Mouse (Mus musculus) E14TG2a.4 (cell line): ENCODE results near the gene Mast4.

Experiments
- CTCF ChIP-seq: conservative IDR thresholded peaks from 2 replicates; pipeline ENCODE4 v1.5.1; 2014; ENCODE audit warnings: low read length
- NANOG ChIP-seq: IDR thresholded peaks from 2 replicates; pipeline ENCODE4 v1.6.1; 2014; ENCODE audit warnings: borderline replicate concordance, low read length, mixed read lengths
- POU5F1 ChIP-seq: IDR thresholded peaks from 2 replicates; pipeline ENCODE4 v1.6.1; 2014; ENCODE audit warnings: low read length, borderline replicate concordance

DNA sequence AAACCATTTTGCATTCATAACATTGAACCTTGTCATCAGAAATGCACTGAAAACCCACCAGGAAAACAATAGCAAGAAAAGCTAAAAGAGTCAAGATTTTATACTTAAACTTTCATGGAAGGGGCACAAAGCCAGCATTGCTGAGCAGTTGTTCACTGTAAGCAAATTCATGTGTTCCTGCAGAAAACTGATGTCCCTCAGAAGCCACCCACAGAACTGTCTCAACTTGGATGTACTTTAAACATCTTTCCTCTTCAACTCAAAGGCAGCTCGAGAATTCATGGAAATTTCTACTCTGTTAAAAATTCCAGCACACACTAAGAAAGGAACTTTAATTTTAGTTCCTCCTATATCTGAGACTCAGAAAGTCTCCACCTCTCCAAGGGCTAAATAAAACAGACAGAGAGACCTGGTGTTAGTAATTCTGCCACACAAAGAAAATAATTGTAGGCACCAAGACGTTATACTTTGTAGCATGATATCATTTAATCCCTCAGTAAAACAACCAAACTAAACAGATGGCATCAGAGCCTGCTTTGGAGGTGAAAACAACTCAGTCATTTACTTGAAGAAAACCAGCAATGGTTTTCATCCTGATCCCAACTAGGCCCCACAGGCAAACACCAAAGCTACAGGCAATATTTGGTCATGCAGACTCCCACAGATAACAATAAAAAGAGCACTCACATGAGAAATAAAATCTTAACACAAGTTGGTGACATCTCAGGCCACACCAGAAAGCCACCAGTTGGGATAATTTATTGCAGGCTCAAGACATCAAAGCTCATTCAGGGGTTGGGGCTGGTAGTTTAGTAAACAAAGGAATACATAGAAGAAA, 134.3 kb downstream of the Mast4 start:
- no peak for TF ChIP-seq NANOG
- no peak for TF ChIP-seq CTCF
- TF ChIP-seq POU5F1: no peak
